Mouse (Mus musculus) heart, embryonic 12.5 days (tissue): Measurements from ENCODE around the gene Prx. TPM values are rescaled to one million over a fixed set of nuclear protein-coding genes. Genes with fewer than 3 reads are reported as not detected.
A peak's percentile ranks its signal among the peaks of the same experiment; 100 is the strongest.

Source experiments
- ATAC-seq: fragments of 200-750 bp; cut with Nextera tagmentation; 2 replicates; pipeline ENCODE4 v1.8.0; 2017; ENCODE audit warnings: moderate TSS enrichment, moderate library complexity; ENCODE audit not compliant: insufficient number of reproducible peaks, low FRiP score
- H3K27ac ChIP-seq: fragments of 300-500 bp; sonication (generic); 2 replicates; pipeline ENCODE4 v1.5.1; 2016; ENCODE audit warnings: mild to moderate bottlenecking, moderate library complexity; ENCODE audit not compliant: poor library complexity, severe bottlenecking
- H3K27me3 ChIP-seq: fragments of 300-500 bp; sonication (generic); replicated peaks from 2 replicates; pipeline ENCODE4 v1.6.1; 2016; ENCODE audit warnings: mild to moderate bottlenecking, moderate library complexity
- H3K36me3 ChIP-seq: fragments of 300-500 bp; sonication (generic); 2 replicates; pipeline ENCODE4 v1.6.1; 2016; ENCODE audit warnings: mild to moderate bottlenecking, moderate library complexity
- H3K4me1 ChIP-seq: fragments of 300-500 bp; sonication (generic); replicated peaks from 2 replicates; pipeline ENCODE4 v1.6.1; 2016; ENCODE audit warnings: mild to moderate bottlenecking
- H3K4me2 ChIP-seq: fragments of 300-500 bp; sonication (generic); 2 replicates; pipeline ENCODE4 v1.6.1; 2016; ENCODE audit warnings: mild to moderate bottlenecking, moderate library complexity
- H3K4me3 ChIP-seq: fragments of 300-500 bp; sonication (generic); 2 replicates; pipeline ENCODE4 v1.5.1; 2016; ENCODE audit warnings: mild to moderate bottlenecking
- H3K9ac ChIP-seq: fragments of 300-500 bp; sonication (generic); 2 replicates; pipeline ENCODE4 v1.6.1; 2016; ENCODE audit warnings: mild to moderate bottlenecking, moderate library complexity
- H3K9me3 ChIP-seq: fragments of 300-500 bp; sonication (generic); replicated peaks from 2 replicates; pipeline ENCODE4 v1.6.1; 2016; ENCODE audit warnings: mild to moderate bottlenecking, moderate library complexity
- WGBS: fragments of 180-500 bp; shearing (Covaris S2); methylation state at CpG from one replicate; pipeline ENCODE4 v1.1.7; 2016; 5-methylcytosine and 5-hydroxymethylcytosine counted together
- polyA plus RNA-seq: library from polyadenylated mRNA; unstranded; fragments of >200 nt; fragmentation: Nextera tagmentation; extraction: Ambion mirVana; gene quantifications from 2 replicates; pipeline ENCODE4 v1.2.1, GENCODE M21; 2016

The Prx gene
- polyA plus RNA-seq, 1 experiment from 2014 or later = 3.5 TPM

- Histone ChIP-seq H3K4me1 (peaks cover 20% of the 10 kb centered on the region), H3K4me2 (peak overlapping the region; percentile 98; the same call in 1 of the 2 replicates), H3K4me3 (no peak overlapping the region), H3K36me3 (peaks cover 23% of the 10 kb centered on the region), H3K9me3 (no peaks in the 10 kb centered on the region), H3K27me3 (no peaks in the 10 kb centered on the region), H3K27ac (no peak overlapping the region), H3K9ac (no peak overlapping the region; the same call in 1 of the 2 replicates)
- ATAC-seq = no peak
- 71% methylated on average over 16 of the region's 16 CpGs for WGBS
These were observed 42.3 kb downstream of the Prx start for GRCm38 (mm10) chr7:27541431-27541830.

- peak overlapping the region; percentile 85 for H3K9ac ChIP-seq
- H3K27me3 ChIP-seq = no peaks in the 10 kb centered on the region
- H3K27ac ChIP-seq = no peak overlapping the region
- H3K4me1 ChIP-seq = peaks cover 20% of the 10 kb centered on the region
- no peak for ATAC-seq
- H3K4me2 ChIP-seq = peak overlapping the region; percentile 98
- H3K9me3 ChIP-seq = no peaks in the 10 kb centered on the region
- peaks cover 20% of the 10 kb centered on the region; the same call in 1 of the 2 replicates for H3K36me3 ChIP-seq
- WGBS = 48% methylated on average over 5 of the region's 5 CpGs
- H3K4me3 ChIP-seq = peak overlapping the region; percentile 57
These were observed 42.8 kb downstream of the Prx start for GRCm38 (mm10) chr7:27541922-27542321.

GRCm38 (mm10) chr7:27542392-27543033 lies 43.4 kb downstream of the Prx start:
- Histone ChIP-seq H3K4me2 (peak overlapping the region; percentile 98), H3K9ac (peak overlapping the region; percentile 85), H3K27me3 (no peaks in the 10 kb centered on the region), H3K9me3 (no peaks in the 10 kb centered on the region), H3K4me1 (peaks cover 20% of the 10 kb centered on the region), H3K27ac (no peak overlapping the region), H3K4me3 (peak overlapping the region; percentile 57), H3K36me3 (peaks cover 14% of the 10 kb centered on the region; the same call in 1 of the 2 replicates)
- 2% methylated on average over 30 of the region's 30 CpGs for WGBS
- ATAC-seq = peak; percentile 91

- no peaks in the 10 kb centered on the region for H3K9me3 ChIP-seq
- peak overlapping the region; percentile 98 for H3K4me2 ChIP-seq
- peaks cover 9% of the 10 kb centered on the region; the same call in 1 of the 2 replicates for H3K36me3 ChIP-seq
- ATAC-seq = no peak
- peaks cover 20% of the 10 kb centered on the region for H3K4me1 ChIP-seq
- peak overlapping the region; percentile 57 for H3K4me3 ChIP-seq
- no peak overlapping the region for H3K27ac ChIP-seq
- H3K9ac ChIP-seq = peak overlapping the region; percentile 85; the same call in 1 of the 2 replicates
- no peaks in the 10 kb centered on the region for H3K27me3 ChIP-seq
- 47% methylated on average over 6 of the region's 6 CpGs for WGBS
These were observed 43.9 kb downstream of the Prx start for GRCm38 (mm10) chr7:27543065-27543464.

GRCm38 (mm10) chr7:27543851-27544250 lies 44.7 kb downstream of the Prx start:
- H3K36me3 ChIP-seq = peaks cover 5% of the 10 kb centered on the region; the same call in 1 of the 2 replicates
- no peaks in the 10 kb centered on the region for H3K27me3 ChIP-seq
- peaks cover 20% of the 10 kb centered on the region for H3K4me1 ChIP-seq
- no peak for ATAC-seq
- H3K4me3 ChIP-seq = no peak overlapping the region
- H3K9ac ChIP-seq = no peak overlapping the region
- H3K9me3 ChIP-seq = no peaks in the 10 kb centered on the region
- H3K27ac ChIP-seq = peak overlapping the region; percentile 10; the same call in 1 of the 2 replicates
- H3K4me2 ChIP-seq = no peak overlapping the region
- WGBS = 72% methylated on average over 4 of the region's 4 CpGs

- no peak overlapping the region for H3K27ac ChIP-seq
- peaks cover 20% of the 10 kb centered on the region for H3K4me1 ChIP-seq
- H3K9me3 ChIP-seq = no peaks in the 10 kb centered on the region
- no peaks in the 10 kb centered on the region for H3K27me3 ChIP-seq
- no peaks in the 10 kb centered on the region for H3K36me3 ChIP-seq
- H3K4me2 ChIP-seq = no peak overlapping the region
- H3K9ac ChIP-seq = no peak overlapping the region
- WGBS = 82% methylated on average over 12 of the region's 12 CpGs
- H3K4me3 ChIP-seq = no peak overlapping the region
- ATAC-seq = no peak
These were observed 45.7 kb downstream of the Prx start for GRCm38 (mm10) chr7:27544675-27545370.

GRCm38 (mm10) chr7:27549597-27549996 lies 50.5 kb downstream of the Prx start:
- no peak overlapping the region for H3K9ac ChIP-seq

GRCm38 (mm10) chr7:27552070-27552469 lies 52.9 kb downstream of the Prx start:
- 53% methylated on average over 5 of the region's 5 CpGs for WGBS
- no peaks in the 10 kb centered on the region for H3K27me3 ChIP-seq
- peaks cover 16% of the 10 kb centered on the region for H3K36me3 ChIP-seq
- H3K4me1 ChIP-seq = peaks cover 9% of the 10 kb centered on the region
- no peak overlapping the region for H3K27ac ChIP-seq
- H3K4me3 ChIP-seq = peak overlapping the region; percentile 83
- ATAC-seq = no peak
- H3K9ac ChIP-seq = peak overlapping the region; percentile 88; the same call in 1 of the 2 replicates
- H3K4me2 ChIP-seq = peak overlapping the region; percentile 90
- no peaks in the 10 kb centered on the region for H3K9me3 ChIP-seq

More at GRCm38 (mm10) chr7:27549597-27549996, 50.5 kb downstream of the Prx start:
- 67% methylated on average over 6 of the region's 6 CpGs for WGBS
- no peaks in the 10 kb centered on the region for H3K36me3 ChIP-seq
- H3K27ac ChIP-seq = no peak overlapping the region
- no peaks in the 10 kb centered on the region for H3K27me3 ChIP-seq
- H3K4me3 ChIP-seq = no peak overlapping the region
- no peak for ATAC-seq
- H3K9me3 ChIP-seq = no peaks in the 10 kb centered on the region
- peaks cover 12% of the 10 kb centered on the region for H3K4me1 ChIP-seq
- H3K4me2 ChIP-seq = no peak overlapping the region

- H3K27me3 ChIP-seq = no peaks in the 10 kb centered on the region
- peak; percentile 99 for ATAC-seq
- peak within 1 kb of the TSS; percentile 83 for H3K4me3 ChIP-seq
- WGBS = under 1% methylated on average over 41 of the region's 41 CpGs
- peak within 1 kb of the TSS; percentile 11; the same call in 1 of the 2 replicates for H3K27ac ChIP-seq
- peaks cover 9% of the 10 kb centered on the region for H3K4me1 ChIP-seq
- H3K36me3 ChIP-seq = peaks cover 16% of the 10 kb centered on the region
- H3K9me3 ChIP-seq = no peaks in the 10 kb centered on the region
- peak within 1 kb of the TSS; percentile 88 for H3K9ac ChIP-seq
- peak within 1 kb of the TSS; percentile 90 for H3K4me2 ChIP-seq
These were observed 53.9 kb downstream of the Prx start, which contains the start of the genes Pld3 and 2310022A10Rik for GRCm38 (mm10) chr7:27552931-27553513. Gene Pld3 (minus strand): TSS chr7:27553218. Gene 2310022A10Rik (plus strand): TSS chr7:27553233.

GRCm38 (mm10) chr7:27560291-27560887 lies 61.3 kb downstream of the Prx start:
- no peak for ATAC-seq
- H3K36me3 ChIP-seq = peaks cover 78% of the 10 kb centered on the region
- peak overlapping the region; percentile 37; the same call in 1 of the 2 replicates for H3K9ac ChIP-seq
- 53% methylated on average over 8 of the region's 8 CpGs for WGBS
- peak overlapping the region; percentile 82 for H3K27ac ChIP-seq
- peak overlapping the region; percentile 39 for H3K4me2 ChIP-seq
- H3K4me3 ChIP-seq = peak overlapping the region; percentile 27
- no peaks in the 10 kb centered on the region for H3K27me3 ChIP-seq
- peaks cover 22% of the 10 kb centered on the region for H3K4me1 ChIP-seq
- H3K9me3 ChIP-seq = no peaks in the 10 kb centered on the region
